Mouse (Mus musculus) kidney, embryonic 14.5 days (tissue): ENCODE data around the gene Hspa12a. TPM values are rescaled to one million over a fixed set of nuclear protein-coding genes. Genes with fewer than 3 reads are reported as not detected.

Experiments
- ATAC-seq: fragments of 200-750 bp; cut with Nextera tagmentation; 2 replicates; pipeline ENCODE4 v1.8.0; 2017; ENCODE audit warnings: moderate number of reproducible peaks, mild to moderate bottlenecking, moderate TSS enrichment, moderate library complexity; ENCODE audit not compliant: low FRiP score, low TSS enrichment
- H3K27ac ChIP-seq: fragments of 300-500 bp; sonication (generic); 2 replicates; pipeline ENCODE4 v1.5.1; 2014; ENCODE audit warnings: low read depth, mild to moderate bottlenecking, low read length, moderate library complexity, mixed read lengths
- H3K27me3 ChIP-seq: fragments of 300-500 bp; sonication (generic); 2 replicates; pipeline ENCODE4 v1.6.1; 2014; ENCODE audit warnings: mild to moderate bottlenecking, low read length; ENCODE audit not compliant: control insufficient read depth, insufficient read depth
- H3K36me3 ChIP-seq: fragments of 300-500 bp; sonication (generic); 2 replicates; pipeline ENCODE4 v1.6.1; 2014; ENCODE audit warnings: low read length, mixed read lengths; ENCODE audit not compliant: control insufficient read depth, insufficient read depth
- H3K4me1 ChIP-seq: fragments of 300-500 bp; sonication (generic); 2 replicates; pipeline ENCODE4 v1.6.1; 2014; ENCODE audit warnings: low read length, mixed read lengths; ENCODE audit not compliant: control insufficient read depth, insufficient read depth
- H3K4me2 ChIP-seq: fragments of 300-500 bp; sonication (generic); replicated peaks from 2 replicates; pipeline ENCODE4 v1.6.1; 2014; ENCODE audit warnings: low read depth, mild to moderate bottlenecking, low read length
- H3K4me3 ChIP-seq: fragments of 300-500 bp; sonication (generic); 2 replicates; pipeline ENCODE4 v1.5.1; 2014; ENCODE audit warnings: mild to moderate bottlenecking, low read length
- H3K9ac ChIP-seq: fragments of 300-500 bp; sonication (generic); 2 replicates; pipeline ENCODE4 v1.6.1; 2014; ENCODE audit warnings: low read depth, mild to moderate bottlenecking, low read length, moderate library complexity
- H3K9me3 ChIP-seq: fragments of 300-500 bp; sonication (generic); 2 replicates; pipeline ENCODE4 v1.6.1; 2016; ENCODE audit warnings: low read length; ENCODE audit not compliant: control insufficient read depth
- WGBS: fragments of 180-500 bp; shearing (Covaris S2); extraction: QIAGEN DNeasy Blood & Tissue Kit; methylation state at CpG from one replicate; pipeline ENCODE4 v1.1.7; 2014; 5-methylcytosine and 5-hydroxymethylcytosine counted together
- polyA plus RNA-seq: library from polyadenylated mRNA; unstranded; fragments of >200 nt; fragmentation: Nextera tagmentation; extraction: Ambion mirVana; gene quantifications from 2 replicates; pipeline ENCODE4 v1.2.1, GENCODE M21; 2014

Hspa12a gene
- polyA plus RNA-seq, 1 experiment from 2014 or later, result 9.5 TPM

GRCm38 (mm10) chr19:58839806-58840205, 103.6 kb downstream of the Hspa12a start:
- no peaks in the 10 kb centered on the region for H3K36me3 ChIP-seq
- no peak overlapping the region for H3K4me3 ChIP-seq
- no peaks in the 10 kb centered on the region for H3K27me3 ChIP-seq
- 81% methylated on average over 4 of the region's 4 CpGs for WGBS
- H3K4me1 ChIP-seq, result peaks cover 3% of the 10 kb centered on the region; the same call in 1 of the 2 replicates
- no peak overlapping the region for H3K4me2 ChIP-seq
- no peak for ATAC-seq
- H3K27ac ChIP-seq, result no peak overlapping the region
- no peak overlapping the region for H3K9ac ChIP-seq
- no peaks in the 10 kb centered on the region for H3K9me3 ChIP-seq

- H3K27ac ChIP-seq, result no peak overlapping the region
- ATAC-seq, result no peak
- H3K27me3 ChIP-seq, result no peaks in the 10 kb centered on the region
- H3K4me2 ChIP-seq, result no peak overlapping the region
- H3K36me3 ChIP-seq, result no peaks in the 10 kb centered on the region
- H3K9ac ChIP-seq, result no peak overlapping the region
- no peaks in the 10 kb centered on the region for H3K9me3 ChIP-seq
- no peak overlapping the region for H3K4me3 ChIP-seq
- WGBS, result 77% methylated on average over 3 of the region's 3 CpGs
- peaks cover 3% of the 10 kb centered on the region; the same call in 1 of the 2 replicates for H3K4me1 ChIP-seq
These were observed 104.1 kb downstream of the Hspa12a start for GRCm38 (mm10) chr19:58839345-58839744.

GRCm38 (mm10) chr19:58838706-58839105, 104.7 kb downstream of the Hspa12a start:
- ATAC-seq, result no peak
- Histone ChIP-seq H3K4me1 (peaks cover 6% of the 10 kb centered on the region), H3K4me3 (no peak overlapping the region), H3K9ac (no peak overlapping the region), H3K4me2 (no peak overlapping the region), H3K9me3 (no peaks in the 10 kb centered on the region), H3K27me3 (no peaks in the 10 kb centered on the region), H3K27ac (no peak overlapping the region), H3K36me3 (no peaks in the 10 kb centered on the region)
- WGBS, result 60% methylated on average over 9 of the region's 9 CpGs

GRCm38 (mm10) chr19:58833639-58834180, 109.7 kb downstream of the Hspa12a start:
- Histone ChIP-seq H3K4me2 (no peak overlapping the region), H3K9me3 (no peaks in the 10 kb centered on the region), H3K9ac (no peak overlapping the region), H3K36me3 (no peaks in the 10 kb centered on the region), H3K4me3 (no peak overlapping the region), H3K27me3 (no peaks in the 10 kb centered on the region), H3K4me1 (peaks cover 9% of the 10 kb centered on the region), H3K27ac (no peak overlapping the region; the same call in 1 of the 2 replicates)
- 29% methylated on average over 13 of the region's 13 CpGs for WGBS
- peak; percentile 43; the same call in 1 of the 2 replicates for ATAC-seq

GRCm38 (mm10) chr19:58832988-58833387, 110.5 kb downstream of the Hspa12a start:
- H3K9ac ChIP-seq, result no peak overlapping the region
- H3K27ac ChIP-seq, result no peak overlapping the region
- no peaks in the 10 kb centered on the region for H3K27me3 ChIP-seq
- WGBS, result 67% methylated on average over 2 of the region's 2 CpGs
- H3K9me3 ChIP-seq, result no peaks in the 10 kb centered on the region
- no peak overlapping the region for H3K4me2 ChIP-seq
- H3K4me3 ChIP-seq, result no peak overlapping the region
- H3K36me3 ChIP-seq, result no peaks in the 10 kb centered on the region
- no peak for ATAC-seq
- H3K4me1 ChIP-seq, result peaks cover 6% of the 10 kb centered on the region

- no peaks in the 10 kb centered on the region for H3K9me3 ChIP-seq
- no peak for ATAC-seq
- no peak overlapping the region for H3K4me3 ChIP-seq
- peaks cover 6% of the 10 kb centered on the region for H3K4me1 ChIP-seq
- H3K27me3 ChIP-seq, result no peaks in the 10 kb centered on the region
- no peak overlapping the region for H3K9ac ChIP-seq
- no peaks in the 10 kb centered on the region for H3K36me3 ChIP-seq
- 90% methylated on average over 9 of the region's 9 CpGs for WGBS
- H3K27ac ChIP-seq, result no peak overlapping the region
- no peak overlapping the region for H3K4me2 ChIP-seq
These were observed 112.1 kb downstream of the Hspa12a start for GRCm38 (mm10) chr19:58831280-58831922.

- H3K4me1 ChIP-seq, result peaks cover 6% of the 10 kb centered on the region
- ATAC-seq, result no peak
- no peak overlapping the region for H3K9ac ChIP-seq
- no peak overlapping the region for H3K4me3 ChIP-seq
- no peaks in the 10 kb centered on the region for H3K36me3 ChIP-seq
- no peak overlapping the region for H3K27ac ChIP-seq
- WGBS, result 93% methylated on average over 7 of the region's 7 CpGs
- no peaks in the 10 kb centered on the region for H3K27me3 ChIP-seq
- no peaks in the 10 kb centered on the region for H3K9me3 ChIP-seq
- H3K4me2 ChIP-seq, result no peak overlapping the region
These were observed 113.3 kb downstream of the Hspa12a start for GRCm38 (mm10) chr19:58830182-58830581.

GRCm38 (mm10) chr19:58829575-58829974, 113.9 kb downstream of the Hspa12a start:
- no peak overlapping the region for H3K27ac ChIP-seq
- WGBS, result 90% methylated on average over 5 of the region's 5 CpGs
- no peak overlapping the region for H3K4me3 ChIP-seq

GRCm38 (mm10) chr19:58827656-58828055, 115.8 kb downstream of the Hspa12a start:
- WGBS, result 61% methylated on average over 7 of the region's 7 CpGs
- Histone ChIP-seq H3K27ac (no peak overlapping the region), H3K4me3 (no peak overlapping the region), H3K36me3 (no peaks in the 10 kb centered on the region), H3K4me2 (no peak overlapping the region), H3K9ac (no peak overlapping the region), H3K9me3 (no peaks in the 10 kb centered on the region), H3K27me3 (no peaks in the 10 kb centered on the region), H3K4me1 (peaks cover under 1% of the 10 kb centered on the region; the same call in 1 of the 2 replicates)
- no peak for ATAC-seq

More at GRCm38 (mm10) chr19:58829575-58829974, 113.9 kb downstream of the Hspa12a start:
- peaks cover 6% of the 10 kb centered on the region for H3K4me1 ChIP-seq
- ATAC-seq, result no peak
- H3K9me3 ChIP-seq, result no peaks in the 10 kb centered on the region
- H3K36me3 ChIP-seq, result no peaks in the 10 kb centered on the region
- H3K4me2 ChIP-seq, result no peak overlapping the region
- no peaks in the 10 kb centered on the region for H3K27me3 ChIP-seq
- no peak overlapping the region for H3K9ac ChIP-seq
